Mouse (Mus musculus) ovary, adult 18-20 months (tissue): Measurements from ENCODE around the gene Stx4a.
"Not testable (repeated sequence)": the region's sequence is repeated elsewhere in the genome, so short reads cannot be mapped to it uniquely, and the experiment has no call there.

Experiments
- DNase-seq: peaks from one replicate; pipeline ENCODE4 v3.0.0; 2022; ENCODE audit warnings: low spot score, mixed read lengths

Stx4a gene

GRCm38 (mm10) chr7:127867641-127868040 is 43.5 kb downstream of the Stx4a start:
- DNase-seq, result no peak

- no peak for DNase-seq
These were observed 45.2 kb downstream of the Stx4a start for GRCm38 (mm10) chr7:127869149-127869810.

- DNase-seq, result no peak
These were observed 46.2 kb downstream of the Stx4a start for GRCm38 (mm10) chr7:127870136-127870821.

GRCm38 (mm10) chr7:127874812-127875626 is 50.9 kb downstream of the Stx4a start:
- no peak for DNase-seq

- DNase-seq, result peak; percentile 92
These were observed 51.5 kb downstream of the Stx4a start for GRCm38 (mm10) chr7:127875627-127876001.

GRCm38 (mm10) chr7:127876041-127876466 is 52.0 kb downstream of the Stx4a start, which contains the start of gene Zfp646:
Zfp646 (plus strand) TSS chr7:127876221.
- DNase-seq, result peak; percentile 63

- DNase-seq, result peak; percentile 79
These were observed 52.6 kb downstream of the Stx4a start, which contains the start of gene Zfp668 for GRCm38 (mm10) chr7:127876467-127877348. Zfp668 (minus strand) TSS chr7:127876828.

GRCm38 (mm10) chr7:127879301-127879700 is 55.2 kb downstream of the Stx4a start:
- DNase-seq, result no peak

GRCm38 (mm10) chr7:127880431-127880830 is 56.3 kb downstream of the Stx4a start:
- no peak for DNase-seq

- peak; percentile 49 for DNase-seq
These were observed 61.9 kb downstream of the Stx4a start for GRCm38 (mm10) chr7:127885951-127886350.

GRCm38 (mm10) chr7:127886551-127886950 is 62.5 kb downstream of the Stx4a start:
- DNase-seq, result no peak

GRCm38 (mm10) chr7:127887191-127887590 is 63.1 kb downstream of the Stx4a start:
- DNase-seq, result no peak

GRCm38 (mm10) chr7:127887781-127888180 is 63.7 kb downstream of the Stx4a start:
- no peak for DNase-seq

GRCm38 (mm10) chr7:127888821-127889220 is 64.7 kb downstream of the Stx4a start:
- no peak for DNase-seq

- DNase-seq, result no peak
These were observed 66.7 kb downstream of the Stx4a start, which contains the start of gene Prss53 for GRCm38 (mm10) chr7:127890798-127891197. Prss53 (minus strand) TSS chr7:127890970.

- no peak for DNase-seq
These were observed 70.4 kb downstream of the Stx4a start for GRCm38 (mm10) chr7:127894480-127894879.

GRCm38 (mm10) chr7:127895442-127895841 is 71.3 kb downstream of the Stx4a start, which contains the start of the genes Gm21974 and Vkorc1:
Gm21974 (minus strand) TSS chr7:127895454.
Vkorc1 (minus strand) TSS chr7:127895617.
- peak; percentile 96 for DNase-seq

- not testable (repeated sequence) for DNase-seq
These were observed 71.8 kb downstream of the Stx4a start for GRCm38 (mm10) chr7:127895891-127896290.

- DNase-seq, result no peak
These were observed 72.3 kb downstream of the Stx4a start for GRCm38 (mm10) chr7:127896384-127896783.

- no peak for DNase-seq
These were observed 73.4 kb downstream of the Stx4a start for GRCm38 (mm10) chr7:127897542-127897941.
